Mouse (Mus musculus) CD4-positive helper T cell, adult 2 months (primary cell): ENCODE measurements around the gene Gucy1b1.

Experiments
- DNase-seq: peaks from one replicate; pipeline ENCODE4 v3.0.0-alpha.2; 2012; ENCODE audit warnings: low read depth, missing footprints, low spot score

Gucy1b1 gene

DNA sequence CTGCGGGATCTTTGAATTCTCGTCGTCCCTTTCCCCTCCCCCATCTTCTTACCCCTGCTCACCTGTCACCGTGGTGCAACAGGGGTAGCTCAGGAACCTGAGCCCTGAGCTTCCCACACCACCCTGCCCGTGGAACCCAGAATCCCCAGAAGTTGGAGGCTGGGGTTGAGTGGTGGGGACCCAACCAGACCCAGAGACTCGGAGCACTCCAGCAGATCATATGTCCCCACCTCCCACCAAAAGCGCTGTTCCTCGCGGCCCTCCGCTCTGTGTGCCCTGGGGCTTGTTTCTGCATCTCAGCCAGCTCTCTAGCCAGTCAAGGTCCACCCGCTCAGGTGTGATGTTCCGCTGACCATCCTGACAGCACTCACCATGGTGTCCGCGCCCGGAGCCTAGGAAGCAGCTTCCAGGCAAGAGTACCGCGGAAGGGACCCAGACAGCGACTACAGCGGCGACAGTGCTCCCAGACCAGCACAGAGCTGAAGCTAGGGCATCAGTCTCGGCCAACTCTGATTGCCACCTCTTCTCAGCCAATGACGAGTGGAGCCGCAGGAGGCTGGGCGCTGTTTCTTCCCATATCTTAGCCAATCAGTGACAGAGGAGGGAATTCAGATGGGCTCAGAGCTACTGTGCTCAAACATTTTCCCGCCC is at the start of gene Gucy1b1:
Gene Gucy1b1, minus strand, starts transcription at position 489 of the 651 bp plus-strand sequence.
- DNase-seq: peak; percentile 53

DNA sequence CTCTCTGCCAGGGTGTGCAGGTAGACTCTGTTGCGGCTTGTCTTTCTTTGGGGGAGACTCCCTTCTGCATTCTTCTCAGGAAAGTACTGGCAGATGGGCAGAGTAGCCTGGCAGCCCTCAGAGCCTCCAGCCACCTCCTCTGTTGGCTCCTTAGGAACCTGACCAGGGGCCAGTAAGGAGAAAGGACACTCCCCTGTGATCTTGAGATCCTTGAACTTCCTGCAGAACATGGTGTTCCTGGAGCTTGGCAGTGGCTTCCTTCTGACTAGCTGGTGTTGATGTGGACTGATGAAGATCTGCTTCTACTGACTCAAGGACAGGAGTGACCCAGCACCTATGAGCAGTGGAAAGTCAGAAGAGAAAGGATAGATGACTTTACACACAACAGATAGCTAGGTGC is 44.4 kb upstream of the Gucy1b1 start:
- DNase-seq: no peak

DNA sequence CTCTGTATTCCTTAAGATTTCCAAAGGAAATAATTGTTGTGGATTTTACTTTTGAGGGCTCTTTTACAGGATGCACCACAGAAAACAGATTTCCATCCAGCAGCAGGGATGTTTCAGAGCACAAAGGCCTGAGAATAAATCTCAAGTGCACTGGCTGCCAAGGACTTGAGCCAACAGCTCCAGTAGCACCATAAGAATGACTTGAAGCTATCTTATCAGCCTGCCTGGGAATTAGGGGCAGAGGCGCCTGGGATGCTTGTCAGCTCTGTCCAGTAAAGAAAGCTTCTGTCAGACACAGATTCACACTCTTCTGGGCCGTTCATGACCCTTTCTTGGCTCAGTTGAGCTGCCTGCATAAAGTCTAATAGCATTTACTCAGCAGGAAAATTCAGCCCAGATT is 38.0 kb upstream of the Gucy1b1 start:
- no peak for DNase-seq

DNA sequence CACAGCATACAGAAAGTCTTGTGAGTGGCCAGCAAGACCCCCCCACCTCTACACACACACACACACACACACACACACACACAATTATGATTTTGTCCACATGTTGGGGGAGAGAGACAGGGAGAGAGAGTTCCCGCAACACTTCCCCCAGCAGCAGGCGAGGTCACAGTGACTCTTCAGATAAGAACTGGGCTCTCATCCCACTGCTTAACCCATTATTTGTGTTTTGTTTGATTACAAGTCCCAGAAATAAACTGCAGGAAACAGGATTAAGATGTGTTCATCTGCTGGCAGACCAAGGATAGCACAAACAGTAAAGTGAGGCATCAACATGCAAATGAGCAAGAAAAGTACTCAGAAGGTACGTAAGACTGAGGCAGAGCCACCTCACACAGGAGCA is 37.5 kb upstream of the Gucy1b1 start:
- DNase-seq: no peak

DNA sequence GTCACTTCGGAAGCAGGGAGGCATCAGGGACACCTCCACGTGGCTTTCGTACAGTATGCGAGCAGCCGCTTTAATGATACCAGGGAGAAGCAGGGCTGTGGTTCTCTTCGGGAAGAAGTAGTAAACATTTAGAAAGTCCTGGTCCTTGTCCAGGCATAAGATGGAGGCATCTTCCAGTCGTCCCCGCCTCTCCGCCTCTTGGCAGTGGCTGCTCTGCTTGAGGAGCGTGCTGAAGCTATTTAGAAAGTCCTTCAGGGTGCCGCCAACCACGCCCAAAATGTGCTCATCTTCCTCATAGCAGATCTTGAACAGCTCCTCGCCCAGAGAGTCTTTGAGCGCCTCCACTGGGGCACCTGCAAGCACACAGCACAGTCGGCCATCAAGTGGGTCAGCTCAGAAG is 34.5 kb upstream of the Gucy1b1 start:
- DNase-seq: no peak

DNA sequence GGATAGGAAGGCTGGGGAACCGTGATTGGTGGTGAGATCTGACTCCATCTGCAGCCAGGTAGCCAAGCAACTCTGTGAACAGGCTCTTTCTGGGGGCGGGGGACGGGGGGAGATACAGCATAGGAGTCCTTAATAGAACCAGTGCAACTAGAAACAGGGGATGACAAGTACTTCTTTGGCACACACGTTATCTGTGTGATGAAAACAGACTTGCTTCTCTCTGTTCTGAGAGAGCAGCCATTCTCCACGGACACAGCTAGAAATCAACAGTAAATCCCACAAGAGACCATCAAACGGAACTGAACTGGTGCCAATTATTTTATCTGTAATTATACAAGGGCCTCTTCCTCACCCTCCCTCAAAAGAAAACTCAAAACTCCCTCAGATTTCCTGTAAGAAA is 29.7 kb upstream of the Gucy1b1 start:
- no peak for DNase-seq

DNA sequence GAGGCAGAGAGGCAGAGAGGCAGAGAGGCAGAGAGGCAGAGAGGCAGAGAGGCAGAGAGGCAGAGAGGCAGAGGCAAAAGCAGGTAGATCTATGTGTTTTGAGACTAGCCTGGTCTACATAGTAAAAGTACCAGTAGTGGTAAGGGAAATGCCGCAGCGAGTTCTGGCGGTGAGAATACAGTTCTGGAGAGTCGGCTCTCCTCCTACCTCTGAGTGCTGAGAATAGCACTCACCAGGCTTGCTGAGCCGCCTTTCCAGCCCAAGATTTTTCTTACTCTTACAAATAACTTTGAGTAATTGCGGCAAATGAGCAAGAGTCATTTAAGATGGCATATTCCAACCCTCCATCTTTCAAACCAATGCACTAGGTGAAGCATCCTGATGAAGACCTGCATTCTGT is 24.6 kb upstream of the Gucy1b1 start:
- DNase-seq: no peak

DNA sequence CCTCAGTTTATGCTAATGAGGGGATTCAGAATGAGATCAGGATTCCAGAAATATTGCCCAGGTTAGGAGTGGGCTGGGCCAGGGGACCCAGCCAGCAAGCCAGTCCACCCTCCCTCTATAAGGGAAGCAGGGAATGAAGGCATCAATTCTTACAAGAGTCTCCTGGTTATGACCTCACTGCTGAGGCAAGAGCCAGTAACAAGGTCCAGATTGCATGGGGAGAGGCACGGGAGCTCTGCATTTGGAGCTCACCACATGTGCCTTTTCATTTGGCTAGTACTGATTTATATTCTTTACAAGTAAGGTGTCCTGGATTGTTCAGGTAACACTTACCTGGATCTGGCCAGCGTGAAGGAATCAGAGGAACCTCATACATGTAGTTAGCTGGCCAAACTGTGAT is 22.3 kb upstream of the Gucy1b1 start:
- no peak for DNase-seq

DNA sequence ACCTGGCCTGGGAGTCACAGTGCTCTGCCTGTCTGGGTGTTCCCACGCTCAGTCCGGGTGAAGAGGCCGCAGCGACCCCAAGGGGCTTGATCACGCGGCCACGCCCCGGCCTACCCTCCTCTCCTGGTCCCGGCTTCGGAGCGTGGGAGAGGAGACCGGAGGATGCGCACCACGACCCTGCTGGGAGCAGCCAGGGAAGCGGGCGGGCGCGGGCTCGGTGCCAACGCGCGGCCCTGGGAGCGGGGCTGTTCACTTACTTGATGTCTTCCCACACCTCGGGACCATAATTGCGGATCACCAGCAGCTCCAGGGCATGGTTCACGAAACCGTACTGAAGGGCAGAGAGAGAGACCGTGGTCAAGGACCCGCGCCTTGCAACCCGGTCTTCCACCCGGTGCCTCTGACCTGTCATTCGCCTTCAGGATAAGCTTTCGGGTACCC is 728 bp downstream of the Gucy1b1 start:
- DNase-seq: no peak

DNA sequence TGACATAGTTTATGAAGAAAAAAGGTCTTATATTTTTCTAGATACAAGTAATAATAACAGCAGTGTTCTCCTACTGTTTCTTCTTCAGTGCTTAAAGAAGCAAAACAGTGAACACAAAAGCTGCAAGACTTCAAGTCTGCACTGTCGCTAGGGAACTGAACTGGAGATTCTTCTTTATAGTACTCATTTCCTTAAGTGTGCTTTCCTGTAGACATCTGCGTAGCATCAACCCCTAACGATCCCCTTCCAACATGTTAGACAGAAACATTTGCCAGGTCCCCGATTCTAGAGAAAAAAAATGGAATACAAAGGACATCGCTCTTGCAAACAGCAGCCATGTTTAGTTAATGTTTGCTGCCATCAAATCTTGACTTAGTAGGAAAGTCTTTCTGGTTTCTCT is 6.7 kb downstream of the Gucy1b1 start:
- no peak for DNase-seq

DNA sequence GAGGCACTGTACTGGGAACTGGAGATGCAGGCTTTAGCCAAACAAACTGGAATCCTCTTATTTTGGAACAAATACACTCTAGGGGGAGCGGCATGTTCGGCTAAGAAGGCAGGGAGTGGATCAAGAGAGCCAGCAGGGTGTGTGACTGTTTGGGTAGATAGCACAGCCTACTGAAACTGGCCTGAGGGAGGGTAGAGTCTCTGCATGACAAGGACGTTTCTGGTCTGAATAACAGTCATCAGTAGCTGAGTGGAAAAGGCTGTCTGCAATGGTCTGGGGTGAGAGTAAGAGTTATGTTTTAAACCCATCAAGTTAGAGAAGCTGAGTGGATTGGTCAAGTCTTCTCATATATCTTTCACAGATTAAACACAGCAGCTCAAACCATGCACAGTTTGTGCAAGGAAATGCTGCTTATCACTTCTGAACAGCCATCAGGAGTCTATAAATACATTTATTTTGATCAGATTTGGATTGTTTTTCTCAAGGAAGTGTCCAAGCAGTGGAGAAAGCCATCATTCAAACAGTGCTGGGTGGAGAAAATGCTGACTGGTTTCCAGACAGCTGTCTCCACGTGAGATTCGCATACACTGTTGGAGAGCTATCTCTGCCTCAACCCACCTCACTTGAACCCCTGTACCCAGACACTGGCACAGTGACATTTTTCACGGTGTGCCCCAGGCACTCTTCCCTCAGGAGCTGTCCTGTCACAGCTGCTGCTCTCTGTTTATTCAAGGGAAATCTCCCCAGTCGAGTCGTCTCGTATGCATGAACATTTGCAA is 12.9 kb downstream of the Gucy1b1 start:
- DNase-seq: no peak

DNA sequence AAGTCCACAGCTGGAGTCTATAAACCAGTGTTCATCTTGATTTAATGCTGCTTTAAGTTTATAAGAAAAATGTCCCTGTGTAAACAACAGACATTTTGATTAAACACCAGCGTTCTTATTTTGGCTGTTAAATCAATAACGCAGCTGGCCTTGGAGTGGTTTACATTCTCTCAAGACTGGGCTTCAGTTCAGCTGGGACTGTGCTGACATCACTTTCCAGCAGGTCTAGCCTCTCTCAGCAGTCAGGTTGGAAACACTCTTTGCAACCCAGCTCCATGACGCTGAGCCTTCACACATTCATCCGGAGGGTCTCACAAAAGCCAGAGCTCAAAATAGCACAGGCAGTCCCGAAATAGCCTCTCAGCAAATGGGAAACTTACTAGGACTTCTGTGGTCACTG is 17.3 kb downstream of the Gucy1b1 start:
- no peak for DNase-seq

DNA sequence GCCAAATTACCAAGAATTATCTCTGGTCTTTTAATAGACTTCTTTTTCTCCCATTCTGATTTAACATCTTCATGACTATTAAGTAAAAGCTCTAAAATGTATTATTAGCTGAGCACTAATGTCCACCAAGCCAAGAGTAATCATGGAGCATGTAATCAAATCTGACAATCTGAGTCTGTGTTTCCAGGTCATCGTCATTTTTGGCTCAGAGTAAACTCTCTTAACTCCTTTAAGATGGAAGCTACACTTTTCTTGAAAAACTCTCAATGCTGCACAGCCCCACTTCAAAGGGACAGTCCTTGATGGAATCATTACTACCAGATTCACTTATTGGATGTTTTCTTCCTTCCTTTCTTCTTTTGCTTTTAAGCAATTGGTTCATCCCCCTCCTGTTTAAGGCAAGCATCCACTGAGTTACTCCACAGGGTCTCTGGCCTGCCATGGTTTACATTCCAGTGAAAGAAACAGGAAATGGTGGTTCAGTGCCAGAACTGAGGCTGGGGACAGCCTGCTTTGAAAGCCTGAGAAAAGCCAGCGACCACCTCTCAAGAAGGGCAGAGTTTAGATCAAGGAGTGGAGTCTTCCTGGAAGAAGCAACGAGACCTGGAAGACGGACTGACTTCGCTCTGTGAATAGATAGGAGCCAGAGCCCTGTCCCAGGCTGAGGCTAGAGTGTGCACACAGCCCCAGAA is 20.1 kb downstream of the Gucy1b1 start:
- DNase-seq: no peak

DNA sequence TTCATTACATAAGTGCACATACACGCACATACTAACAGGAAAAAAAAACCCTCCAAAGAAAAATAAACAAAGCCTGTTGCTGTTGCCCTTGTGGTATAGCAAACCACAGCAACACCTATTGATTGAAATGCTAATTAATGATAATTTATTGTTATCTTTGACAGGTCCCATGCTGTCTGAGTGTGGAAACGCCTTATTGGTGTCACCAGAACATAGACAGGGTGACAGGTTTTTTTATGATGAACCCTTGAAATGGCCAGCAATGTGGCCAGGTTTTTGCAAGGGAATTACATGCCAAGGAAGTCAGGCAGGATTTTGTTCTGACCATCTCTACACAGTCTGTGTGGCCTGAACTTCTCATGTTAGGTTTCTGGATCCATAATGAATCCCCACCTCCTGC is 22.5 kb downstream of the Gucy1b1 start:
- DNase-seq: no peak

DNA sequence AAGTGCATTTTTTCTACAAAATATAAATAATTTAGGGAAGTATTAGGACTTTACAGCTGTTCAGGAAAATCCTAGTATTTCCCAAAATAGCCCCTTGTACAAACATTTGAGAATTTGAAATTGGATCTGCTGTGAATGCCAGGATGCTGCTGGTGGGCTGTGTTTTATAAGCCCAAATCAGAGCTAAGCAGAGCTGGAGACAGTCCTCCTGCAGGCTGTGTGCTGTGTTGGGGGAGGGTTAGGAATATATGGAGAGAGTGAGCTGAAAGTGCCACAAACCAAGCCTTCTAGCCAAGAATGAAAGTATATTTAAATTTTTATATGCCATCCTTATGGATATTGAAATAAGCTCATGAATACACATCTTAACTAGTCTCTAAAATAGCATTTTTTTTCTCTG is 23.0 kb downstream of the Gucy1b1 start:
- no peak for DNase-seq

DNA sequence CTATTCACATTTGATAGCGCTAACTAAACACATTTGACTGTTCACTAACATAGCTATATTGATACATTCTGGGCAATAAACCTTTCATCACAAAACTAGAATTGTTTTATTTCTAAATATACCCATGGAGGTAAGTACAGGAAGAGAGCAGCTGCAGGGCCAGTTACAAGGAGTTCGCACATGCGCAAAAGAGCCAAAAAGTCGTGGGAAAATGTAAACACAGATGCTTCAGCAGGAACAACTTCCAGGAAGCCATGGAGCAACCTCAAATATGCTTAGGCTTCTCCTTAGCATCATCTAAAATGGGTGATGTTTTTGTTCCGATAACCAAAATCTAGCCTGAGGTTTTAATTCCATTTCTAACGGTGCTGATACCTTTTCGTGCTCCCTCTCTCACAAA is 25.8 kb downstream of the Gucy1b1 start:
- no peak for DNase-seq

DNA sequence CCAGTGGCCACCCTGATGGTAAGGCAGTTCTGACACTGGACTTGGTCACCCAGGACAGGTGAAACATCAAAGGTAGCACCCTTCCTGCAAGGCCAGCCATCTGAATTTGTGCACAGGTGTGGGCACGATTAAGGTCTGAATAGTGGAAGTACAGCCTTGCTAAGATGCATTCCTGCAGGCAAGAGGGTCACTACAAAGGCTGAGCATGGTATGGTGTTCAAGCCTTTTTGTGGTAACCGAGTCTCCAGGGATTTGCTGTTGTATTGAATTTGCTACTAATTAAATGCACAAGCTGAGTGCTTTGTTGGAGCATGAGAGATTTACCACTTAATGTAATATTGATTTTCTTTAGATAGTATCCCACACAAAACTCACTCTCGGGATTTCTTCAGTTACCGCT is 26.4 kb downstream of the Gucy1b1 start:
- DNase-seq: no peak

DNA sequence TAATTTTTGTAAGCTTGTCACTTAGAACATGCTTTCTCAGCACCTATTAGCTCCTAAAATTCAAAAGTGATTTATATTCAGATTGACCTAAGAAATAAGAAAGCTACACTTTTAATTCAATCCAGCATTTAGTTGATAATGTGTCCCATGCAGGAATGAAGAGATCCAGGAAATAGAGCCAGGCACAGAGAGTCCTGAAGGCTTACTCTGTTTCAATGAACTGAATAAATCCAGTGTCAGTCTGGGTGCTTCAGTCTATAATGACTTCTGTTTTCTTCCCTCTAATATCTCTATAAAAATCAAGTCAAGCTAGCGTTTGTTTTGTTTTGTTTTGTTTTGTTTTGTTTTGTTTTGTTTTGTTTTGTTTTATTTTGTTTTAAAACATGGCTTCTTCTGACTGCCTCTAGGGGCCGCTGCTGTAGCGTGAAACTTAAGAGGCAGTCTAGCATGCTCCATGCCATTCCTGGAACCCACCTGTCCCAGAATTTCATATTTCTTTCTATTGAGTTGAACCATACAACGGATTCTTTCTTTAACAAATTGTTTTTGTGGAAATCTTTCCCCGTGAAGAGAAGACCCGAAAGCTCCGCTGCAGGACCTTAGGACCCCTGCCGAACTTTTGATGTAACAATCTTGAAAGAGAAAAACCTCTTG is 27.3 kb downstream of the Gucy1b1 start:
- DNase-seq: peak; percentile 11

DNA sequence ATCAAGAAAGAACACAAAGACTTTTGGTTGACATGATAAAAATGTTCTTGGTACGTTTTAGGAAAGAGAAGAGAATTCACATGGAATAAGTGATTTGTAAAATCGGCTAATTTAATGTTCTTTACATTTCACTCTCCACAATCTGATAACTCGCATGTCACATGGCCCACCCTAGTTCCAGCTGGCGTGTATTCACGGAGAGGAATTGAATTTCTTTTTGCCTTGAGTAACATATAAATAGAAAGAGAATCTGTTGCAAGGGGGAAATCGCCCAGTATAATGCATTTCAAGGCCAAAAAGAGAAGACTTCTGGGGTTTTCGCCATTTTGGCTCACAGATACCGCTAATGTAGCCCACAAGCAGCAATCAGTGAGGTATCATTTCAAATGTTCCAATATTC is 28.4 kb downstream of the Gucy1b1 start:
- DNase-seq: no peak

DNA sequence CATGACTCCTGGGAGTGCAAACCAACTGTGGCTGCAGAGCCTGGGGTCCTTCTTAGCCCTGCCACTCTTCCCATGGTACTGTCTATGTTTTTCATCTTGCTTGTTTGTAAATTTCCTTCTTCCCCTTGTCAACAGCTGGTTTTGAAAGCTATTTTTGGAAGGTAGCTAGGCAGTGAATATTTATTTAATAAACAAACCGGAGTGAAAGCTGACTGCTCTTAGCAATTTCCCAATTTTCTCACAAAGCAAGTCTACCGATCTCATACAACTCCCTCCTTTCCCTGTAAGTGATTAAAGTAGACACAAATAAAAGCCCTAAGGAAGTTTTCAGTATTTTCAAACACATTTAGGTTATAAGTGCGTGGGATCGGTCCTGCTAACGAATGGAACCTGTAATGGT is 29.6 kb downstream of the Gucy1b1 start:
- no peak for DNase-seq

DNA sequence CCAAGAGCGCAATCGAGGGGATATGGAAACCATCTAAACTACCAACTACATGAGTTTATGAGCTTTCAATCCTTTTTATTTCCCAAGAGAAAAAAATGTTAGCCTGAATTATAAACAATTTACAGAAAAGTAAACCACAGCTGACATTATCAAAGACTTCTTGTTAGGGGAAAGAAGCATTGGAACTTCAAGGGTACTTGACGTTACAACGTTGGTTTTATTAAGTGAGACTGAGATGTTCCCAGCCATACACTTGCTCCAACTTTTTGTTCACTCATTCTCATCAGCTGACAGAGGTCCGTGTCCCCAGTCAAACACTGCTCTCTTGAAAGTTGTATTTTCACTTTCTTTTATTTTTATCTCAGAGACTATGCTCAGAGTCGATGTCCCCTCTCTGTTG is 30.8 kb downstream of the Gucy1b1 start:
- DNase-seq: no peak
